Mouse (Mus musculus) adrenal gland, postnatal 25 days (tissue): Measurements from ENCODE around the gene Abcd4. TPM values are rescaled to one million over a fixed set of nuclear protein-coding genes. Genes with fewer than 3 reads are reported as not detected.

Source experiments
- DNase-seq: peaks from one replicate; pipeline ENCODE4 v3.0.0; 2021; ENCODE audit warnings: mixed read lengths
- total RNA-seq: library from RNA; stranded (reverse); gene quantifications from 2 replicates; pipeline ENCODE4 v1.2.3, GENCODE M21; 2021

Abcd4 gene
- total RNA-seq, 1 experiment from 2014 or later, result 21.0 TPM

- no peak for DNase-seq
Measured at GRCm38 (mm10) chr12:84571466-84572340, 45.5 kb downstream of the Abcd4 start.

GRCm38 (mm10) chr12:84570694-84571415, 46.4 kb downstream of the Abcd4 start:
- DNase-seq, result peak; percentile 11

GRCm38 (mm10) chr12:84569976-84570693, 47.1 kb downstream of the Abcd4 start:
- DNase-seq, result no peak

GRCm38 (mm10) chr12:84569336-84569970, 47.8 kb downstream of the Abcd4 start, which contains the start of gene Vsx2:
TSS of gene Vsx2 (plus strand) at chr12:84569762.
- no peak for DNase-seq

GRCm38 (mm10) chr12:84567576-84567975, 49.6 kb downstream of the Abcd4 start:
- no peak for DNase-seq

- DNase-seq, result no peak
Measured at GRCm38 (mm10) chr12:84562558-84562957, 54.7 kb downstream of the Abcd4 start.

GRCm38 (mm10) chr12:84555218-84555617, 62.0 kb downstream of the Abcd4 start:
- DNase-seq, result no peak

Other genes starting within 250 kb of the Abcd4 start
- gene Entpd5, start 208.4 kb downstream of the Abcd4 start, total RNA-seq, result 137 and 159 TPM in 2 replicates
- 3.5 and 4.3 TPM in 2 replicates for gene Bbof1, start 208.3 kb downstream of the Abcd4 start, total RNA-seq
- 17.9 and 19.3 TPM in 2 replicates for gene Rnf113a2, start 200.2 kb downstream of the Abcd4 start, total RNA-seq
- gene Aldh6a1, start 166.4 kb downstream of the Abcd4 start, total RNA-seq, result 156 and 187 TPM in 2 replicates
- gene Lin52, start 166.0 kb downstream of the Abcd4 start, total RNA-seq, result 18.1 and 18.5 TPM in 2 replicates
- gene Vsx2, start 47.7 kb downstream of the Abcd4 start, total RNA-seq, result not detected in 2 replicates
- not detected in 2 replicates for gene Vrtn, start 23.6 kb upstream of the Abcd4 start, total RNA-seq
- not detected in 2 replicates for gene Syndig1l, start 81.4 kb upstream of the Abcd4 start, total RNA-seq
- 68.1 and 74.3 TPM in 2 replicates for gene Npc2, start 155.7 kb upstream of the Abcd4 start, total RNA-seq
- 67.6 and 83.1 TPM in 2 replicates for gene Isca2, start 155.8 kb upstream of the Abcd4 start, total RNA-seq